Mouse (Mus musculus): ENCODE data around the gene Ntrk3. TPM values are rescaled to one million over a fixed set of nuclear protein-coding genes. Genes with fewer than 3 reads are reported as not detected.

The Ntrk3 gene
- total RNA-seq, 1 experiment from 2014 or later, result 1.9 TPM

DNA sequence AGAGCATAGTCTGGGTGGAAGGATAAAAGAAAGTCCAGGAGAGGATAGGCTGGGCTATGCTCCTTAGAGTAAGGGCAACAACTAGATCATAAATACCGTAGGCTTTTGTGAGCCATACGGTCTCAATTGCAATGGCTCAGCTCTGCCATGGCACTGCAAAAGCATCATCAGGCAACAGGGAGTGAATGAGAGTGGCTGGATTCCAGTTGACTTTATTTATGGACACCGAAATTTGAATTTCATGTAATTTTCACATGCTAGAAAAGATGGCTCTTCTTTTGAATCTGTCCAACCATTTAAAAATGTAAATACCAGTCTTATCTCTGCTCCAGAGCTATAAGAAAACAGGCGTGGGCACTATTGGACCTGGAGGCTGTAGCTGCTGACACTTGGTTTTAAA is 419.2 kb downstream of the Ntrk3 start:
- no peak for ATAC-seq (ENCODE audit: extremely low read depth, insufficient number of reproducible peaks, low FRiP score, poor library complexity, severe bottlenecking)

DNA sequence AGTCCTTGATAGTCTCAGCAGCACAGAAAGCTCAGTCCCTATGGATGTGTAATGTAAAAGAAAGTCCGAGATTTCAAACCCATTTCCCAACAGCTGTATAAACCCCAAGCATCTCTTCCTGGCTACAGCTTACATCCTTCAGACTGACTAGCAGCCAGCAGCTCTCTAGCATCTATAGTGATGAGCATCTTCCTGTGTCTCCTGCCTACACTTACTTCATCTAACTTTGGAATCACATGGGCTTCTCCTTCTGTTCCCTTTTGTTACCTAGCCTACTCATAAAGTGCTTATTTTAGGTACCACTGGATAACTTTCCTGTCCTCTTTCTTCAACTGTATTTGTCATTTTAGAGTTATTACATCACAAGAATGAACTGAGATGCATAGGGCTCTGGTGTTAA is 432.0 kb downstream of the Ntrk3 start:
- no peak for ATAC-seq (ENCODE audit: extremely low read depth, insufficient number of reproducible peaks, low FRiP score, poor library complexity, severe bottlenecking)

DNA sequence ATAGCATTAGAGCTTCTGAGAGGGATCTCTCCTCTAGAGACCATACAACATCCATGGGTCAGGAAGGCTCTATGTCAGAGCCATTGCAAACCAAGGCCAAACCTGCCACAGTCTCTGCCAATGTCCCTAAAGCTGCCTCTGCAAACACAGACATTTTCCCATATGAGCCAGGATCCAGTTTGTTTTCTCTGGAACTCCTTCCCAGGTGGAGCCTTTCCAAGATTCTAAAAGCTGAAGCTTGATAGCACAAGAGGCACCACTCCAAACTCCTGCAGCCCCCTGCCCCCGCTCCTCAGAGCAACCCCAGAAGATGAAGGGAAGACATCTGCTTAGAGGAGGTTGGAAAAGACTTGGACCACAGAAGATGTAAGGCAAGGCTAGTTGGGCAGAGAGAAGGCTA is 432.8 kb downstream of the Ntrk3 start:
- no peak for ATAC-seq (ENCODE audit: extremely low read depth, insufficient number of reproducible peaks, low FRiP score, poor library complexity, severe bottlenecking)

DNA sequence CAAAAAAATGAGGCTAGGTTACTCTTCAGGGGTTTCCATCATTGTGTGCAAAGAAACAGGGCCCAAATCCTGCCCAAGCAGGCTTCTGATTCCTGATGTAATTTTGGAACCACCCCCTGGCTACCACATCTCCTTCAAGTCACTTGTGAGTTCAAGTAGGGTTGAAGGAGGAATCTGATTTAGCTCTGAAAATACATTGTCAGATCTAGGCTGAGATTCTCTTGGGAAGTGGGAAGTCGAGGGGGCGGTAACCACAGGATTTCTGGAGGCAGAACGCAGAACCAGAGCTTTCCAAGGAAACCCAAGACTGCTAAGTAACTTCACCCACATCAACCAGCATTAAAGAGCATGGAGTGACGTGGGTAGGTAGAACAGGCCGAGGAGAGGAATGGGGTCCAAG is 440.5 kb downstream of the Ntrk3 start:
- ATAC-seq (ENCODE audit: extremely low read depth, insufficient number of reproducible peaks, low FRiP score, poor library complexity, severe bottlenecking), result no peak

DNA sequence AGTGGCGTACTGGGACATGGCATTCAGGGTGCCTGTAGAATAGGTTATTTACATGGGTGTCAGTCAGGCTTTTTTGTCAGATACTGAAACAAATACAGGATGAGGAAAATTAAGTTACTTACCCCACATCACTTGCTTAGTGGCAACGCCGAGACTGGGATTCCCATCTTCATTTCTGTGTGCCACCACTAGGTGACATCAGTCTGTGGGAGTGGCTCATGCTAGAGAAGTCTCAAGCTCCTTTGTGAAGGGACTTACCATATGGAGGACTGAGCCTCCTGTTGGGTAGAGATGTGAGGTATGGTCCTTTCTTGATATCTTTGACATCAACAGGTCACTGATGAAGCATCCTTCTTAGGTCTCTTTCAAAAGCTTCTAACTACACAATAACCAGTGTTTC is 443.5 kb downstream of the Ntrk3 start:
- no peak for ATAC-seq (ENCODE audit: extremely low read depth, insufficient number of reproducible peaks, low FRiP score, poor library complexity, severe bottlenecking)

DNA sequence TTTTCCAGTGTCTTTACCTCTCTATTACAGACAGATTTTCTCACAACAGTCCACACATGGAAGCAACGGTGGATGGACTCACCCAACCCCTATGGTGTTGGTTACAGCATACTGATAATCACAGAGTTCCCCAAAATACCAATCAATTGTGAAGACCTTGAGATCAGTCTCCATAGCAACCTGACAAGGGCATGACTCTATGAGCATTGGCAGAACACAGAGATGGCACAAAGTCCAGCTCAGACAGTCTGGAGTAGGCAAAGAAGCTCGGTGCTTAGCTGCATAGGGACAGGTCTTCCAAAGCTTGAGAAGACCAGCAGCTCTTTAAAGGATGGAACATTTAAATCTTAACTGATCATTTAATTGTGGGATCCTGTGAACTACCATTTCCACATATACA is 447.6 kb downstream of the Ntrk3 start:
- ATAC-seq (ENCODE audit: extremely low read depth, insufficient number of reproducible peaks, low FRiP score, poor library complexity, severe bottlenecking), result no peak

DNA sequence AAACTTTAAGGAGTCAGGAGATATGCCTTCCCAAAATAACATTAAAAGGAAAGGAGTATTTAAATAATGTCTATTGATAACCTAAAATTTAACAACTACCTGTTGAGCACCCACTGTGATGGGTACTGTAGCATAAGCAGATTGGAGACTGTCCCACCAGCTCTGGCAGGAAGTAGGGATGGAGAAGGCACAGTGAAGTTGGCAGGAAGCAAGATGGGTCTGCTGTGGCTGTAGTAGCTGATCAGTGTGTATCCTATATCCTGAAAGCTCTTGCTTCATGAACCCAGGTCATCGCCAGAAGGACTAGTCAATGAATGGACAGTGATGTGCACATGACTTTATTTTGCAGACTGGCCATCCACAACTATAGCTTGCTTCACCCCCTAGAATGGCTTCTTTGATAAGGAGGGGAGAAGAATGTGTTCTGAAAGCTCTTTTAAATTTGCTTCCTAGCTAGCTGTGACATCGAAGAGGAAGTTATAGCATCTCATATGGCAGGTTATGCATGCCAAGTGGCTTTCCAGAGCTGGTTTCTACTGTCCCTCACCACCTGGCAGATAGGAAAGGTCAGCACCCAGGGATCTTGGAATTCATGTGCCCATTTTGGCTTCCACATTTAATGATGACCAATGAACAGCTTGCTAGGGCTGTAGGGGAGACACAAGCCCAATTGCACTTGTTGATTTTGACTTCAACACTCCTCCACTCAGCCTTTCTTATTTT is 451.1 kb downstream of the Ntrk3 start:
- ATAC-seq (ENCODE audit: extremely low read depth, insufficient number of reproducible peaks, low FRiP score, poor library complexity, severe bottlenecking), result no peak

DNA sequence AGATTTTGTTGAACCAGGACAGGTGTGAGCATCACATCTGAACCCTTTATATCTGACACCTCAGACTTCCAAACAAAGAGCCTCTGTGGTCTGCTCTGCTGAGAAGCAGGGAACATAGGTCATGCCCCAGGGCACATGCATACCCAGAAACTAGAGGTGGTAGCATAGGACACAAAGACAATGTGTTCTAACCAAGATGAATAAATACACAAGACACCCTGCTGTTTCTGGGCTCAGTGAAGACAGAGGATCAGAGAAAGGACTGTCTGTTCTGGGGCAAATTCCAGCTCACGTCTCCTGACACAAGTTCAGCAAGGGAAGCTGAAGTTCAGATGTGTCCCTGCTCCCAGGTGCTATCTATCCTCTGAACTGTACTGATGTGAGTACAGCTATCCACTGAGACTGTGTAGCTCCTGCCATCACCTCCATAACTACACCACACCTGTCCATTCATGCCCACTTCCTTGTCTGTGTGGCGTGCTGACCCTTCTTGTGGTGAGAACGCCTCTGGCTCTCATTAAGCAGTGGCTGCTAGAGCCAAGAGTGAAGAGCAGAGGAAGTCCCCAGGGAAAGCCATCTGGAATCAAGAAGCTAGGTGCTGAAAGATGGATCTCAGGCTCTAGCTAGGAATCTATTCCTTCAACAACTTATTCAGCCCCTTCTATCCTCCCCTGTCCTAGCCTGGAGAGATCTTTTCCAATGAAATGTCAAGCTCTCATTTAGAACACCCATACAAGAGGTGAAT is 468.1 kb downstream of the Ntrk3 start:
- no peak for ATAC-seq (ENCODE audit: extremely low read depth, insufficient number of reproducible peaks, low FRiP score, poor library complexity, severe bottlenecking)

DNA sequence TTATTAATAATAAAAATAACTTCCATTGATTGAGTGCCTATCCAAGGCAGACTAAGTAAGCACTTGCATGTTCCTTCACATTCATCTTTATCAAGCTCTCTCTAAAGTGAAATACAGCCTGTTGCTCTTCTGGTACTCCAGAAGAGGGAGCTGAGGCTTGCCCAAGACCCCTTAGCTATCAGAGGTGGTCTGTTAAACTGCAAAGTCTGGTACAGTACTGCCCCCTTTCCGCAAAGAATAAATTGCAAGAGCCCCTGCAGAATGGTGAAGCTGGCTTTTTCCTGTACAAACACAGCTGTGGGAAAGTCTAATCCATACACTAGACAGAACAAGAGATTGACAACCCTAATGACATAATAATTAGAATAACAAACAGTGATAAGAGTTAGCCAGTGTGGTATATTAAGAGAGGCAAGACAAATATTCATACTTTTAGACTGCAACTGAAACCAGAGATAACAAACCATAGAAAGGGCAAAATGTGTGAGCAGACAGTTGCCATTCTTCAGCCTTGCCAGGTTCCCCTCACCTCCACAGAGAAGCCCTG is 470.3 kb downstream of the Ntrk3 start:
- ATAC-seq (ENCODE audit: extremely low read depth, insufficient number of reproducible peaks, low FRiP score, poor library complexity, severe bottlenecking), result no peak

DNA sequence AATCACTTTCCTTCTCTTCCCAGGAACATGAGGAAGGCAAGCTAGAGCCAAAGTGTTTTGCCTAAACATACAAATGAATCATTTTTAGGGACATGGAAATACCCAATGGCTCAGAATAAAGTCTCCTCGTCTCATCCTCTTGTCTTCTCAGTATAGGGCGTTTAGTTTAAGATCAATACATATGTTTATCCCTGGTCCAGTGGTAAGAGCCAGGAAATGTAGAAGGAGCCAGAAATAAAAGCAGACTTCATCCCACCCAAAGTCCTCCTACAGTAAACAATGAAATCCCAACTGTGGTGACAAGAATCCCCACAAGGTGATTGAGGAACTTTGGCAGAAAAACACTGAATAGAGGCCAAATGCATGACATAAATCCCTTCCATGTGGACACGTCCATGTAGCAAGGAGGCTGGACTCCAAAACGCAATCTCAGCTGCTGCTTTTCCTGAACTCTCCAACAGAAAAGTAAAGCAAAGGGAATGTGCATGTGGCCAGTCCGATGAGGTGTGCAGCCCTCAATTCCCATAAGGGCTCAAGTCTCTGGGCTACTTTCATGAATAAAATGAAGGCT is 473.3 kb downstream of the Ntrk3 start:
- no peak for ATAC-seq (ENCODE audit: extremely low read depth, insufficient number of reproducible peaks, low FRiP score, poor library complexity, severe bottlenecking)

DNA sequence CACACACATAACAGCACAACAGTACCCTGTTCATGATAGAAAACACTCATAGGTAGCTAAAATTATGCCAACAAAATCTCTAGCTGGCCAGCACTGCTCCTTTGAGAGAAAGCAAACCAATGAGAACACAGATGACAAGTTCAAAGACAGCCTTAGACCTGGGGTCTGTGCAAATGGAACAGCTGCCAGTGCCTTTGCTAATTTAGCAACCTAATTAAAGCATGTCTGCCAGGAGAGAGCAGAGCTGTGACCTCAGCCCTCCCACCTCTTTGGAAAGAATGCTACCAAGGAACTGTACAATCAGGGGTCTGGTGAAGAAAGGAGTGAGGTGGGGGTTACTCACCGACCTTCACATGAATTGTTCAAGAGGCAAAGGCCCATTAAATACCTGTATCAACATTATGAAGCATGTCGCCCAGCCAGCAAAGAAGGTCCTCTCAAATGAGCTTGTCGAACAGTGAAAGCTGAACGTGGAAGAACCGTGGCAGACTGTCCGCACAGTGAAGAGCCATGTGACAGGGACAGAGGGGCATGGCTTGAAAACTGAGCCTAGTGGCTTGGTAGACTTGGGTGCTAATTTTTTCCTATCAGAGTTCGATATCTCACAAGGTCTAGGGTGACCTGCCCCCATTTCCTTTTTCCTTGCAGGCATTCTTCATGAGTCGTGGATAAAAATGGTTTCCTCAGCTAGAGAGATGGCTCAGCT is 476.2 kb downstream of the Ntrk3 start:
- ATAC-seq (ENCODE audit: extremely low read depth, insufficient number of reproducible peaks, low FRiP score, poor library complexity, severe bottlenecking), result no peak

DNA sequence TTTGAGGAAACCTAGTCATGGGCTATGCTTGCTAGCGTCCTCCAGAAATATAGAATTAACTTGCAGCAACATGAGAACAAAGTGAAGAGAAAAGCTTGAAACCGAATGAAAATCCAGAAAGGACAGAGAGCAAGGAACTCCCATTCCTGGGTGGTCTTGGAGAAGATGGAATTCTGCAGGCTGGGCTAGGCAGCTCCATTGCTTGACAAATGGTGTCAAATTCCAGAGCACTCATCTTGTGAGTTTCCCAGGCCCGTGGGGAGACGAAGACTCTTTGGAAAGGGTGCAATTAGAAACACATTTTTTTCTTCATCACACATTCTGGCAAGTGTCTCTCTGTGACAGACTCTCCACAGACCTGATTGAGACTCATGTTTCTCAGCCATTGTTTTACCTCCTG is 479.7 kb downstream of the Ntrk3 start:
- no peak for ATAC-seq (ENCODE audit: extremely low read depth, insufficient number of reproducible peaks, low FRiP score, poor library complexity, severe bottlenecking)

DNA sequence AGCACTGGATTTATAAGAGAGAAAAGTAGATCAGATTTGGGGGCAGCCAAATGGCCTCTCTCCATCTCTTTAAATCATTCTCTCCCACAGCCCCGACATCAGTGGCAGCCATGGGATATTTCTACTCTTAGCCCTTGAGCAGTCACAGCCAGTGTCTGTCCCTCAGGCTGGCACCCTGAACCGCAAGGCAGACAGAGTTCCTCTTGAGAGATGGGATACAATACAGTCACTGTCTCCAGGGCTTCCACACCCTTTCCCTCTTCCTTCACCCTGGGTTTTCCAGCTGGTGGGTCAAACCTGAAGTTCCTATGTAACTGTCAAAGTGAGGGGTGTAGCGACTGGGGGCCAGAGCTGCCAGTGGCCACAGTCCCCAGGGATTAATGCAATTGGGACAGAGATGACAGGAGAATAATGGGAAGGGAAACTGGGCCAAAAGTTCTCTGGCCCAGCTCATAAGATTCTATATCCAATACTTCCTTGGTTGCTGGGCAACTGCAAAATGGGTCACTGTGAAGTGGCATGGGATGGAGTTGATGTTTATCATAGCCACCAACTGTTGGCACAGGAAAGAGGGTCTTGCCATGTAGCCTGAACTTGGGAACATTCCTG is 483.9 kb downstream of the Ntrk3 start:
- ATAC-seq (ENCODE audit: extremely low read depth, insufficient number of reproducible peaks, low FRiP score, poor library complexity, severe bottlenecking), result no peak

DNA sequence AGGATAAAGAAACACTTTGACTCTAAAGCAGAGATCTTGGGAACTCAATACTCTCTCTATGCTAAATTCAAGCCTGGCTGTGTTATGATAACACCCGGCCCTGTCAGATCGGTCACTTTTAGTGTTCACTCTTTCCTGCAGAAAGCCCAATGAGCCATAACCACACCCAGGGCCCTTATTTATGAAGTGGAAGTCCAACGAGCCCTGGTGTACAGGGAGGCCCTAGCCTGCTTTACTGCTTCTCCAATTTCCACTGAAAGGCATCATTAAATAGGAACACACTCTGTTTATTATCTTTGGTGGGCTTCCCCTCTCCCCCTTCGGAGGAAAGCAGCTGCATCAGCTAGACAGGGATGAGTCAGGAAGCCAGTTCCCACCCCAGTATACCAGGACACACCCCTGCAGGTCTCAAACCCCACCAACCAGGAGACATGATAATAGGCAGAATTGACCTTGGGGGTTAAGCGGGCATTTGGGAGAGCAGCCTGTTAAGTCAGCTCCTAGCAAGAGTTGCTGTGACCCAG is 489.6 kb downstream of the Ntrk3 start:
- ATAC-seq (ENCODE audit: extremely low read depth, insufficient number of reproducible peaks, low FRiP score, poor library complexity, severe bottlenecking), result no peak

DNA sequence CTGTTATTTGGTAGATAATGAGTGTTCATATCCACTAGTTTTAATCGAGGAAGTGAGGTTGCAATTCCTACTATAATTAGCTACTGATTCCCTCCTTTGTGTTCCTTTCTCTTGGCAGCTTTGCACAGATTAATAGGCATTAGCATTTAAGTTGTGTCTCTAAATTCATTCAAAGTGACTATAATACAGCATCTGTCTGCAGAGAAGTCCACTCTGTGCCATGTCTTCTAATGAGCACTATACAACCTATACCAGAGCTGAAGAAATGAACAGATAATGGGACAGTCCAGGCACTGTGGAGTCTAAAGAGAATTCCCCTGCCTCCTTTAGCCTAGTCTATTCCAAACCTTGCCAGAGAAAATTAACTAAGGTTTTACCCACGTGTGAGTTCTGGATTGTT is 498.8 kb downstream of the Ntrk3 start:
- ATAC-seq (ENCODE audit: extremely low read depth, insufficient number of reproducible peaks, low FRiP score, poor library complexity, severe bottlenecking), result no peak

DNA sequence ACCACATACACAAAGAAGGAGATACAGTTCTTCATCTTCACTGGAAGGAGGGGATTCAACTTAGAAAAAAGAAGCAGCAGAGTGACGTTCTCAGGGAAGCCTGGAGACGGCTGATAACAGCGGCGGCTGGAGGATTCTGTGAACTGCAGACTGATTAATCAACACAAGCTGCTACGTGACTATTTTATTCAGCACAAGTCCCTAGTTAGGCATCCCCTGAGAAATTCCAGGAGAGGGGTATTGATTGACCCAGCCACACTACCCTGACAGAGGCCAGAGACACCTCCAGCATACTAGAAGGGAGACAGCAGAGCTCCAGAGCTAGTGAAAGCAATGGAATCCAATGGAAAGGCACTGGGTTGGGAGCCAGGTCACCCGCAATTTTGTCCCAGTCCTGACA is 516.1 kb downstream of the Ntrk3 start:
- ATAC-seq (ENCODE audit: extremely low read depth, insufficient number of reproducible peaks, low FRiP score, poor library complexity, severe bottlenecking), result no peak

DNA sequence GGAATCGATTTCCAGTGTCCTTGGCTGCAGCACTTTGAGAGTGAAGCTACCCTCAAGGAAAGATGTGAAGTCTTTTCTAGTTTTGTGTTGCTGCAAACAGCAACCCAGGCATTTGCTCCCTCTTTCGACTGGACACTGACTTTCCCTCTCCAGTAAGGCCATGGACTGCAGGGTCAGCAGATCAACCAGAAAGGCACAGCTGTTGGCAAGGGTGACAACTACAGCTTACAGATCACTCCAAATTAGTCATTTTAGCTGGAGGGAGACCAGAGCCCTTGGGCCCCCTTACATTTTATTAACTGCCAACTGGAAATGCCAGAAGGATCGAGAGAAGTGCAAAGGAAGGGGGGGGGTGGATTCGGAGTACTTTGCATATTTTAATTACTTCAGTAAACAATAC is 516.9 kb downstream of the Ntrk3 start:
- no peak for ATAC-seq (ENCODE audit: extremely low read depth, insufficient number of reproducible peaks, low FRiP score, poor library complexity, severe bottlenecking)

DNA sequence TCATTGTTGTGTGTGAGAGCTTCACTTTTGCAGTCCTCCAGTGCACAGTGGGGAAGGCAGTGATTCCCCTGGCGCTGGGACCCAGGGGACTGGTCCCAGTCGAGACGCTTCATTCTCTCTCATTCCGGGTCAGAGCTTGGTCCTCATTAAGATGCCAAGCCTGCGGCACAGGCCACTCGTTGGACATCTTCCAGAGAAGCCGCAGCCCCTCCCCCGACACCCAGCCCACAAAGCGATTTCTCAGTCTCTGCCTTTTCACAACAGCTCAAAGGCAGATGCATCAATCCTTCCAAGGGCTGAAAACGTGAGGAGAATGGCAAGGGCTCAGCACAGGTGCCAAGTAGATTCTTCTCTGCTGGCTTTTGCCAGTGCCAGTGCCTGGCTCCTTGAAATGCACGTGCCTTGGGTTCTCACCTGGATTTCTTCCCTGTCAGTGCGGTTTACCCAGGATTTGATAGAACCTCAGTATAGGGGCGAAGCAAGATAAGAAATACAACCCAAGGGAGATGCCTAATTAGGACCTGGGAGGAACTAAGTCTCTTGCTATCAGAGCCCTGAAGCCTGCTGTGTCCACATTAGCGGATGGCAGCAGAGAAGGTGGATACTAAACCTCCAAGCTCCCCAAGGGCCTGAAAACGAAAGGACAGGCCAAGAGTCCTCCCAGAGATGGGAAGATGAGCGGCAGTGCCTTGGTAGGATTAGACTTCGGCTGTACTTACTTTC is 546.7 kb downstream of the Ntrk3 start:
- no peak for ATAC-seq (ENCODE audit: extremely low read depth, insufficient number of reproducible peaks, low FRiP score, poor library complexity, severe bottlenecking)

Measured in neutrophil, adult 5-6 weeks (primary cell).